In genomic region chr2:132781439-132782068, GRCm38 (mm10) we compare ENCODE assay signal across 8 mouse cellular contexts. TPM values are rescaled to one million over a fixed set of nuclear protein-coding genes. Genes with fewer than 3 reads are reported as not detected.
DNase-seq lines count a peak whose midpoint lies in the region; ATAC-seq and TF ChIP-seq lines count a peak whose summit lies in the region.

No protein-coding gene starts in this region.

- in situ Hi-C loops in Patski (cut with MboI; ENCODE audit: low pct_unique_long_range_greater_than_20kb): no loop called here

- H3K4me3 ChIP-seq in megakaryocyte, embryonic 14.5 days (replicated peaks): peak overlapping the region; percentile 79

- CTCF ChIA-PET in Patski (lab: Charles Lee): interaction anchor here (1.1 to 1.2 kb wide), 2 partner anchors 10 to 17 kb away, joined by 3 to 4 read pairs; no protein-coding TSS in a partner anchor

- H3K36me3 ChIP-seq in megakaryocyte, embryonic 14.5 days (replicated peaks; ENCODE audit: low read length): no peaks in the 10 kb centered on the region

- ATAC-seq in Patski: peak; percentile 100

- H3K4me1 ChIP-seq in megakaryocyte, embryonic 14.5 days: peaks cover 9% of the 10 kb centered on the region

- TF ChIP-seq CTCF in Patski (IDR thresholded peaks at IDR 0.05): no peak

- POLR2A ChIA-PET in Patski (lab: Charles Lee): no interaction called here

- peaks cover 31% of the 10 kb centered on the region for H3K27me3 ChIP-seq in Patski
- peaks cover 15% of the 10 kb centered on the region for H3K27me3 ChIP-seq in megakaryocyte, embryonic 14.5 days (replicated peaks)

- DNase-seq in Patski (ENCODE audit: low read depth, low spot score): peak; percentile 73
- DNase-seq in cerebellum, postnatal 36 days: peak; percentile 86 to 89
- DNase-seq in gastrocnemius, postnatal 10 days: peak; percentile 93
- DNase-seq in hindlimb bud, embryonic 11.5 days (ENCODE audit: extremely low spot score, low read depth, low spot score): peak; percentile 89
- DNase-seq in left cerebral cortex, adult 8-10 months (ENCODE audit: low spot score in 2 of 2): peak; percentile 74 to 86
- peak; percentile 88 for DNase-seq in right cerebral cortex, postnatal 25 days
- DNase-seq in urinary bladder, postnatal 4 days (ENCODE audit: low spot score in 2 of 2): peak; percentile 87 to 92

- H3K9me3 ChIP-seq in megakaryocyte, embryonic 14.5 days: no peaks in the 10 kb centered on the region

RNA-seq across cellular contexts. Expression of gene Chgb, which starts 0.5 kb away (rescaled TPM):
- polyA plus RNA-seq in Patski (2021): 0.22 TPM
- total RNA-seq in gastrocnemius, postnatal 10 days (2021): under 1 TPM; 0.42 to 0.52 TPM
- total RNA-seq in left cerebral cortex, adult 8-10 months (2022): 100 to 1,000 TPM; 213 to 265 (median 237) TPM
- polyA plus RNA-seq in megakaryocyte, embryonic 14.5 days (2012; ENCODE audit: insufficient read depth, low replicate concordance): 0.06 TPM in 1 of 2 replicates, not detected in the other

RNA-seq across cellular contexts. Expression of gene Trmt6, which starts 34.3 kb away (rescaled TPM):
- 22.4 TPM for polyA plus RNA-seq in Patski (2021)
- total RNA-seq in gastrocnemius, postnatal 10 days (2021): 1 to 10 TPM; 7.9 to 9.8 TPM
- total RNA-seq in left cerebral cortex, adult 8-10 months (2022): 10 to 100 TPM; 22.2 to 29.8 (median 26.0) TPM
- 2.6 and 3.4 TPM in 2 replicates for polyA plus RNA-seq in megakaryocyte, embryonic 14.5 days (2012; ENCODE audit: insufficient read depth, low replicate concordance)

RNA-seq across cellular contexts. Expression of gene Mcm8, which starts 34.4 kb away (rescaled TPM):
- polyA plus RNA-seq in Patski (2021): 6.5 TPM
- total RNA-seq in gastrocnemius, postnatal 10 days (2021): 1 to 10 TPM; 1.5 to 2.1 TPM
- total RNA-seq in left cerebral cortex, adult 8-10 months (2022): 1 to 10 TPM; 4.5 to 5.8 (median 4.6) TPM
- 1.6 and 3.6 TPM in 2 replicates for polyA plus RNA-seq in megakaryocyte, embryonic 14.5 days (2012; ENCODE audit: insufficient read depth, low replicate concordance)

Comparison
In these comparisons a context has a peak if more than half of its experiments do, and no peak if none do; other contexts are left out.
1. Peak in every context shown above with its lines: DNase-seq, ATAC-seq and H3K4me3 ChIP-seq.
2. RNA of gene Chgb, which starts 0.5 kb away (total RNA-seq): 213 to 265 TPM in left cerebral cortex, adult 8-10 months; 0.42 to 0.52 TPM in gastrocnemius, postnatal 10 days; every median in the first group is over 100 times any median in the second.